Mouse (Mus musculus) liver, adult (tissue): ENCODE results near the gene Camk1.
A peak's percentile ranks its signal among the peaks of the same experiment; 100 is the strongest.

Experiments used
- GATA4 ChIP-seq: IDR thresholded peaks from 2 replicates; pipeline ENCODE4 v1.6.1; 2014; ENCODE audit warnings: mild to moderate bottlenecking, low read length; ENCODE audit not compliant: insufficient replicate concordance

Gene Camk1

DNA sequence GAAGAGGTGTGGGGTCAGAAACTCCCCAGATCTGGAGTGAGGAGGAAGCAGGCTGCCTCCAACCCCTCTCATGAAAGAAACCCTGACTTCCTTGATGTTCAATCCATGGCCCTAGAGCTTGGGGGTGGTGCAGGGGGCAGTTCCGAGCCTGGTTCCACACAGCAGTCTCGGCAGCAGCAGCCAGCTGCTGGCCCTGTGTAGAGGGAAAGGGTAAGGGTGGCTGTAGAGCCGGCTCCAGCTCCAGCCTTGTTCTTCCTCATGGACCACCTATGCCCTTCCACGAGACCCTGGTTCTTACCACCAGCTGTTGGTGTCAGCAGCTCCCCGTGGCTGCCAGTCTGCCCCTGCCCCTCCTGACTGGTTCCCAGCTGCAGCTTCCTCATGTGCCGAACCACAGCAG, 9.6 kb downstream of the Camk1 start:
- no peak for TF ChIP-seq GATA4

DNA sequence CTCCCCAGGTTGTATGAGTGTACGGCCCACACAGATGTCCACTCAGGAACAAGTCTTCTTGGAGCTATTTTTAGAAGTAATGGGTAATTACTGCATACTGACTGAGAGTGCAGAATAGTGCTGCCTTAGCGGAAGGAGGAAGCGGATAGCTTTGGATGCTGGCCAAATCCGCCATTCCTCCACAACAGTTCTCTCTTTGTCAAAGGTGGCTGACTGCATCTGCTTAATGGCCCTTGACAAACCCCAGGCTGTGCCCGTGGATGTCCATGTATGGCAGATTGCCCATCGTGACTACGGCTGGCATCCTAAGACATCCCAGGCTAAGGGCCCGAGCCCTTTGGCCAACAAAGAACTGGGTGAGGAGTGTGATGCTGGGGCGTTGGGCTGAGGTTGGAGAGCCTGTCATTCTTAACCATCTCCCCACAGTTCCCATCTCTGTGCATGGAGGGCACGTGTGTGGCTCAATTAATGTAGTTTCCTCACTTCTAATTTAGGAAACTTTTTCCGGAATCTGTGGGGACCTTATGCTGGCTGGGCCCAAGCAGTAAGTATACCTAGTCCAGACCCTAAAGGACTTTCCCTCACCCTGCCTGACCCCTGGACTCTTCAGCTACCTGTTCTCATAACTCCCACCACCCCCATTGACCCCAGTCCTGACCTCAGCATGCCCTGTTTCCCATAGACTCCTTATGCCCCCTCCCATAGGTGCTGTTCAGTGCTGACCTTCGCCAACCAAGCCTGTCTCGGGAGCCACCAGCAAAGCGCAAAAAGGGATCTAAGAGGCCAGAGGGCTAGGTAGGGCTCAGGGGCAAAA, 10.4 kb downstream of the Camk1 start:
- TF ChIP-seq GATA4: no peak

- no peak for TF ChIP-seq GATA4
Observed at GRCm38 (mm10) chr6:113331721-113332120, 12.1 kb downstream of the Camk1 start.

GRCm38 (mm10) chr6:113330547-113330946, 13.2 kb downstream of the Camk1 start:
- TF ChIP-seq GATA4: no peak

DNA sequence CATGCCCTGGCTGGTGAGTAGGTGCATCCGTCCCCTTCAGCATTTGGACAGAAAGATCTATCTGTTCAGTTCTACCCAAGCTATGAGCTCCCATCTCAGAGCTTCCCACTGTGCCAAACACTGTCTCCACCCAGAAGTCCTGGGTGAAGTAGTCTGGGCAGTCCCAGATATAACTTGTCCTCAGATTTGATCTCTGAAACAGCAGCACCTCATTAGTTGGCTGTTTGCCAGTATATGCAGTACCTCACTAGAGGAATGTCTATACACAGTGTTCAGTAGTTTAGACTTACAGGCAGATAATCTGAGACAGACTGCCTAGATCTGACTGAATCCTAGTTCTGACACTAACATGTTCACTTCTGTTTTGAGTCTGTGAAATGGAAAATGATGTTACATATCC, 14.4 kb downstream of the Camk1 start:
- no peak for TF ChIP-seq GATA4

DNA sequence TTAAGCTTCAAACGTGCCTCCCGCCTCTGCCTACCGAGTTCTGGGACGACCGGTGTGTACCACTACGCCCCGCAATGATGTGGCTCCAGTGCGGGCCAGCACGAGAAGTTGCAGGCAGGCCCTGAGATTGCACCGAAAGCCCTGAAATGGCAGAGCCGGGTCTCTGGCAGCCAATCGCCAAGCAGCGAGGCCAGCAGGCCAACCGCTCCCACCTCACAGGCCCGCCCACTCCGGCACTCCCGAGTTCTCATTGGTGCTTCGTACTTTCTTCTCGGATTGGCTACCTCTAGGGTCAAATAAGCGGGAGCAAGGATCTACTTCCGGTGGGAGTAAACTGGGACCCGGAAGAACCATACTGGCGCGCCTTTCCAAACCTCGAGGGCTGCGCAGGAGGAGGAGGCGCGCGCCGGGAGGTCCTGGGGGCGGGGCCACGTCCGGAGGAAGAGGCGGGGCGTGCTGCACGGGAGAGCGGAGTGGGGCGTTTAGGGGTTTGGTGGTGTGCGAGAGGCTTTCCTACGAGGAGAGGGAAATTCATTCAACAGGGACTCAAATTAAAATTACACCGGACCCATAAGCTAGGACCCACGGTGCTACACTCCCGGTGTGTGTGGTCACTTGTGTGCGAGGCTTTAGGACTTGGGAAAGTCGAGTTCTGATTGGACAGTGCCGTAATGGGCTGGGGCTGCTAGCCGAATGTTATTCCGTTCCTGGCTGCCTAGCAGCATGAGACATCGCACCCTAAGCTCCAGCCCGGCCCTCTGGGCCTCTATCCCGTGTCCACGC, 17.1 kb downstream of the Camk1 start, which contains the start of gene Ogg1:
Ogg1 (plus strand) TSS at position 440 of the 783 bp plus-strand sequence.
- TF ChIP-seq GATA4: no peak

- no peak for TF ChIP-seq GATA4
Observed at GRCm38 (mm10) chr6:113315972-113316371, 27.8 kb downstream of the Camk1 start.

GRCm38 (mm10) chr6:113308141-113308540, 35.6 kb downstream of the Camk1 start:
- TF ChIP-seq GATA4: no peak

DNA sequence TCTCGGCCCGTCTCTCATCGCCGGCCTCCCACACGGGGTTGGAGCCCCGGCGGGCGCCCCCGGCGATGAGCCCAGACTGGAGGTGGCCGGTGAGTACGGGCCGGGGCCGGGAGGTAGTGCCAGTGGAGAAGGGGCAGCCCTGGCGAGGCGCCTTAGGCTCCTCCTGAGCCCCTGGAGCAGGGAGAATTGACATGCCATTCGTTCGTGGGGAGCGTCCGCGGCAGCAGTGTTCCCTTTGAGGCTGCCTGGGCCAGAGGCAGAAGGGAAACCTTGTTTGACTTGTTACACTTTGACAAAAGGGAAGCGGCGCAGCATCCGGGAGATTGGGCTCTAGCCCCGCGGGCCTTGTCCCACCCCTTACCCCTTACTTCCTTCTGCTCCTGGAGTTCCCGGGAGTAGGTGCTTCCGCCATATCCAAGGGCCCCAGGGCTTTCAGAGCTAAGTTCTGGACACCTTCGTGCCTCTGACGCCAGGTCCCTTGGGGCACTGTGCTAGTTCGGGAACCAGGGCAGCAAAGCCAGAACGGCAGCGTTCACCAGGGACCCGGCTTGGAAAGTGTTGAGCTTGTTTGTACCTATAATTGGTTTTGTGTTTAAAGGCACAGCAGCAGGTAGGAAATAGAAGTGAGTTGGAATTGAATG, 36.2 kb downstream of the Camk1 start:
- TF ChIP-seq GATA4: no peak

- TF ChIP-seq GATA4: no peak
Observed at GRCm38 (mm10) chr6:113306986-113307349, 36.8 kb downstream of the Camk1 start, which contains the start of gene Brpf1. TSS of gene Brpf1 (plus strand) at chr6:113307137.

DNA sequence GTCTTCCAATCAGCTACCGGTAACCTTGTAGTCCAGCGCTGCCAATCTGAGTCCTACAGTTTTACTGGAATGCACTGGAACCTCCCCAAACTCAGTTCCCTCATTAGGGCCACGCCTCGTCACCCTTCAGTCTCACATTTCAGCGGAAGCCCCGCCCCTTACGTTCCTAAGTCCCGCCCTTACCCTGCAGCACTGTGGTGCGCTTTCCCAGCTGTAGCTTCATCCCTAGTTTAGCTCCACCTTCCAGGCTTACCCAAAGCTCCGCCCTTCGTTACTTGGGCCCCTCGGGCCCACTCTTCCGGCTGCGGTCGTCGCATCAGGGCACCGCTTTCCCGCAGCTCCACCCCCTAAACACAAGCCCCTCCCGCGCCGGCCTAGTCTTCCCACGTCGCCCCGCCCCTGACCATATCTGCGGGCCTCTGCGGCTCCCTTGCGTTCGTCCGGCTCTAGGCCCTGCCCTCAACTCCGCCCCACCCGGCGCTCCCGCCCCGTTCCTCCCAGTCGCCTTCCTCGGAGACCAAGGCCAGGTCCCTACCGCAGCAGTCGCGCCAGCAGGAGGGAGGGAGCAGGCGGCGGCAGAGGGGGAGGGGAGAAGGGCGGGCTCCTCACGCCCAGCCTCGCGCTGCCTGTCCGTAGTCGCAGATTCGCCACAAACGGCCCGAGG, 37.3 kb downstream of the Camk1 start:
- peak; percentile 78; the same call in 1 of the 2 replicates for TF ChIP-seq GATA4

DNA sequence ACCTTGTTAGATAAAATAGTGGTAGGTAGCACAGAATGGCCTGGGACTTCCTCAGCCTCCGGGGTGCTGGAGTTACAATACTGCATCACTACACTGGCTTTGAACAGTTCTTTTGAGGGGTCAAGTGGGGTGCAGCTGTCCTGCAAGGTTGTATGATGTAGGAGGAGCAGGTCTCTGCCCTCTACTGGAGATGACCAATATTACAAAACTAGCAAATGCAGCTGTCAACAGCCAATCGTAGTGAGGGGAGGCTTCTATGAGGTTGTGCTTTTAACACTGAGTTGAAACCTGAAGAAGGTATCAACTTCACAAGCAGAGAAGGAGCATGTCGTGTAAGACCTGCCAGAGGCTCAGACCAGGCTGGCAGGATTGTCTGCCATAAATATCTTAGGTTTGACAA, 41.5 kb downstream of the Camk1 start:
- TF ChIP-seq GATA4: no peak

DNA sequence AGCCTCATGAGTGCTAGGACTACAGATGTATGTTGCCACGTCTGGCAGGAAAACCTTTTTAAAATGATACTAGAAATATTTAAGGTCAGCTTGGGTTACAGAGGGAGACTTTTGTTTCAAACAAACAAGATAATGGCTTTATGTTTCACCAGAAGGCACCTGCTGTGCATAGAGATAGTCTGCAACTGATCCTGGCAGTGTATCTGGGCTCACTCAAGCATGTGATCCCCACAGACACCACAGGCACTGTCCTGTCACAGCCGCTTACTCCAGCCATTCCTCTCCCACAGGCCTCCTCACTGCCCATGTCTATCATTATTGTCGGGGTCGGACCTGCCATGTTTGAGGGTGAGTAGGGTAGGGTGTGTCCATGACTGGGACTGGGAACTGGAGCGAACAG, 42.4 kb downstream of the Camk1 start:
- TF ChIP-seq GATA4: no peak

DNA sequence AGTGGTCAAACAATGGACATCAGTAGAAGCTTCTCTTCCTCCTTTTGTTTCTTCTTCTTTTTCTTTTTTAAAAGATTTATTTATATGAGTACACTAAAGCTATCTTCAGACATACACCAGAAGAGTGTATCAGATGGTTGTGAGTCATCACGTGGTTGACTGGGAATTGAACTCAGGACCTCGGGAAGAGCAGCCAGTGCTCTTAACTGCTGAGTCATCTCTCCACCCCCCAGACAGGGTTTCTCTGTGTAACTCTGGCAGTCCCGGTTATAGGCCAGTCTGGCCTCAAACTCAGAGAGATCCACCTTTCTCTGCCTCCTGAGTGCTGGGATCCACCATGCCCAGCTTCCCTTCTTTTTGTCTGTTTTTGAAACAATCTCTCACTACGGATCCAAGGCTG, 47.1 kb downstream of the Camk1 start:
- no peak for TF ChIP-seq GATA4

- no peak for TF ChIP-seq GATA4
Observed at GRCm38 (mm10) chr6:113296046-113296445, 47.7 kb downstream of the Camk1 start.
